Mouse (Mus musculus) induced T-regulatory cell, adult 2 months (primary cell): ENCODE data around the gene Rab11b.
A peak's percentile ranks its signal among the peaks of the same experiment; 100 is the strongest.

ENCODE experiments used
- DNase-seq: peaks from one replicate; pipeline ENCODE4 v3.0.0-alpha.2; 2012; ENCODE audit warnings: low read depth

Rab11b gene

GRCm38 (mm10) chr17:33717246-33717645, 43.1 kb downstream of the Rab11b start:
- DNase-seq, result peak; percentile 16

GRCm38 (mm10) chr17:33714779-33715178, 45.6 kb downstream of the Rab11b start:
- DNase-seq, result no peak

- DNase-seq, result no peak
These were observed 47.1 kb downstream of the Rab11b start for GRCm38 (mm10) chr17:33713271-33713670.

GRCm38 (mm10) chr17:33709834-33710233, 50.5 kb downstream of the Rab11b start:
- no peak for DNase-seq

- no peak for DNase-seq
These were observed 57.2 kb downstream of the Rab11b start for GRCm38 (mm10) chr17:33703091-33703490.

GRCm38 (mm10) chr17:33702178-33702577, 58.2 kb downstream of the Rab11b start:
- DNase-seq, result peak; percentile 41

- no peak for DNase-seq
These were observed 64.9 kb downstream of the Rab11b start for GRCm38 (mm10) chr17:33695471-33695870.
